Mouse (Mus musculus): Measurements from ENCODE around the gene Skil. TPM values are rescaled to one million over a fixed set of nuclear protein-coding genes. Genes with fewer than 3 reads are reported as not detected.

The Skil gene
- 4.2 and 5.6 TPM in 2 replicates for polyA plus RNA-seq (2015; fragmentation: Nextera tagmentation; extraction: Ambion mirVana)

- H3K27me3 ChIP-seq (ENCODE audit: control insufficient read depth, insufficient read depth, low read depth, low read length), result peaks cover 5% of the 10 kb centered on the region; the same call in 1 of the 2 replicates
- 0% methylated on average over 32 of the region's 109 CpGs for WGBS (ENCODE audit: insufficient replicate concordance)
- H3K4me1 ChIP-seq (ENCODE audit: control insufficient read depth, low read depth, low read length), result peaks cover 25% of the 10 kb centered on the region
- peak within 1 kb of the TSS; percentile 96 for H3K4me2 ChIP-seq (ENCODE audit: low read depth, low read length)
- peak; percentile 92 for ATAC-seq (ENCODE audit: low read depth)
- peak within 1 kb of the TSS; percentile 89 for H3K9ac ChIP-seq (ENCODE audit: low read depth, low read length)
- no peaks in the 10 kb centered on the region; the same call in 1 of the 2 replicates for H3K36me3 ChIP-seq (ENCODE audit: control insufficient read depth, insufficient read depth)
- peak within 1 kb of the TSS; percentile 84 for H3K4me3 ChIP-seq (ENCODE audit: low read depth, low read length)
- peak within 1 kb of the TSS; percentile 97 for H3K27ac ChIP-seq (ENCODE audit: low read length)
- H3K9me3 ChIP-seq (replicated peaks; ENCODE audit: control insufficient read depth, low read length), result no peaks in the 10 kb centered on the region
Observed at GRCm38 (mm10) chr3:31094531-31095178, at the start of gene Skil. TSS of gene Skil (plus strand) at chr3:31095058.

- no peaks in the 10 kb centered on the region for H3K27me3 ChIP-seq (ENCODE audit: control insufficient read depth, insufficient read depth, low read depth, low read length)
- H3K4me1 ChIP-seq (ENCODE audit: control insufficient read depth, low read depth, low read length), result no peaks in the 10 kb centered on the region
- H3K27ac ChIP-seq (ENCODE audit: low read length), result no peak overlapping the region
- H3K36me3 ChIP-seq (ENCODE audit: control insufficient read depth, insufficient read depth), result peaks cover 2% of the 10 kb centered on the region; the same call in 1 of the 2 replicates
- no peak overlapping the region for H3K9ac ChIP-seq (ENCODE audit: low read depth, low read length)
- H3K4me2 ChIP-seq (ENCODE audit: low read depth, low read length), result no peak overlapping the region
- no peak overlapping the region for H3K4me3 ChIP-seq (ENCODE audit: low read depth, low read length)
- 54% methylated on average over 3 of the region's 3 CpGs for WGBS (ENCODE audit: insufficient replicate concordance)
- no peak for ATAC-seq (ENCODE audit: low read depth)
- no peaks in the 10 kb centered on the region for H3K9me3 ChIP-seq (replicated peaks; ENCODE audit: control insufficient read depth, low read length)
Observed at GRCm38 (mm10) chr3:31047263-31047662, 47.6 kb upstream of the Skil start.

- no peaks in the 10 kb centered on the region for H3K4me1 ChIP-seq (ENCODE audit: control insufficient read depth, low read depth, low read length)
- H3K4me2 ChIP-seq (ENCODE audit: low read depth, low read length), result no peak overlapping the region
- H3K9ac ChIP-seq (ENCODE audit: low read depth, low read length), result no peak overlapping the region
- no peak overlapping the region for H3K4me3 ChIP-seq (ENCODE audit: low read depth, low read length)
- H3K27me3 ChIP-seq (ENCODE audit: control insufficient read depth, insufficient read depth, low read depth, low read length), result no peaks in the 10 kb centered on the region
- H3K27ac ChIP-seq (ENCODE audit: low read length), result no peak overlapping the region
- no peak for ATAC-seq (ENCODE audit: low read depth)
- H3K9me3 ChIP-seq (replicated peaks; ENCODE audit: control insufficient read depth, low read length), result no peaks in the 10 kb centered on the region
- H3K36me3 ChIP-seq (ENCODE audit: control insufficient read depth, insufficient read depth), result peaks cover 2% of the 10 kb centered on the region; the same call in 1 of the 2 replicates
- 70% methylated on average over 5 of the region's 5 CpGs for WGBS (ENCODE audit: insufficient replicate concordance)
Observed at GRCm38 (mm10) chr3:31049087-31049486, 45.8 kb upstream of the Skil start.

- no peak for ATAC-seq (ENCODE audit: low read depth)
- H3K4me2 ChIP-seq (ENCODE audit: low read depth, low read length), result no peak overlapping the region
- WGBS (ENCODE audit: insufficient replicate concordance), result 59% methylated on average over 7 of the region's 7 CpGs
Observed at GRCm38 (mm10) chr3:31050375-31050774, 44.5 kb upstream of the Skil start.

GRCm38 (mm10) chr3:31051730-31052129 is 43.1 kb upstream of the Skil start:
- no peak overlapping the region for H3K9ac ChIP-seq (ENCODE audit: low read depth, low read length)
- no peak overlapping the region for H3K27ac ChIP-seq (ENCODE audit: low read length)
- peaks cover 2% of the 10 kb centered on the region; the same call in 1 of the 2 replicates for H3K36me3 ChIP-seq (ENCODE audit: control insufficient read depth, insufficient read depth)
- WGBS (ENCODE audit: insufficient replicate concordance), result 78% methylated on average over 9 of the region's 9 CpGs
- no peak overlapping the region for H3K4me2 ChIP-seq (ENCODE audit: low read depth, low read length)
- H3K27me3 ChIP-seq (ENCODE audit: control insufficient read depth, insufficient read depth, low read depth, low read length), result no peaks in the 10 kb centered on the region
- no peak for ATAC-seq (ENCODE audit: low read depth)
- no peak overlapping the region for H3K4me3 ChIP-seq (ENCODE audit: low read depth, low read length)
- H3K9me3 ChIP-seq (replicated peaks; ENCODE audit: control insufficient read depth, low read length), result no peaks in the 10 kb centered on the region
- no peaks in the 10 kb centered on the region for H3K4me1 ChIP-seq (ENCODE audit: control insufficient read depth, low read depth, low read length)

More at GRCm38 (mm10) chr3:31050375-31050774, 44.5 kb upstream of the Skil start:
- no peaks in the 10 kb centered on the region for H3K4me1 ChIP-seq (ENCODE audit: control insufficient read depth, low read depth, low read length)
- H3K9me3 ChIP-seq (replicated peaks; ENCODE audit: control insufficient read depth, low read length), result no peaks in the 10 kb centered on the region
- no peak overlapping the region for H3K4me3 ChIP-seq (ENCODE audit: low read depth, low read length)
- no peak overlapping the region for H3K27ac ChIP-seq (ENCODE audit: low read length)
- H3K9ac ChIP-seq (ENCODE audit: low read depth, low read length), result no peak overlapping the region
- H3K36me3 ChIP-seq (ENCODE audit: control insufficient read depth, insufficient read depth), result peaks cover 2% of the 10 kb centered on the region; the same call in 1 of the 2 replicates
- H3K27me3 ChIP-seq (ENCODE audit: control insufficient read depth, insufficient read depth, low read depth, low read length), result no peaks in the 10 kb centered on the region

GRCm38 (mm10) chr3:31053191-31053590 is 41.7 kb upstream of the Skil start:
- WGBS (ENCODE audit: insufficient replicate concordance), result 84% methylated on average over 9 of the region's 9 CpGs
- ATAC-seq (ENCODE audit: low read depth), result no peak

GRCm38 (mm10) chr3:31054888-31055287 is 40.0 kb upstream of the Skil start:
- Histone ChIP-seq H3K4me1 (ENCODE audit: control insufficient read depth, low read depth, low read length) (no peaks in the 10 kb centered on the region; the same call in 1 of the 2 replicates), H3K4me3 (ENCODE audit: low read depth, low read length) (no peak overlapping the region), H3K9ac (ENCODE audit: low read depth, low read length) (no peak overlapping the region), H3K27me3 (ENCODE audit: control insufficient read depth, insufficient read depth, low read depth, low read length) (no peaks in the 10 kb centered on the region), H3K4me2 (ENCODE audit: low read depth, low read length) (no peak overlapping the region), H3K9me3 (replicated peaks; ENCODE audit: control insufficient read depth, low read length) (no peaks in the 10 kb centered on the region), H3K36me3 (ENCODE audit: control insufficient read depth, insufficient read depth) (peaks cover 2% of the 10 kb centered on the region; the same call in 1 of the 2 replicates), H3K27ac (ENCODE audit: low read length) (no peak overlapping the region)
- WGBS (ENCODE audit: insufficient replicate concordance), result 77% methylated on average over 8 of the region's 8 CpGs
- ATAC-seq (ENCODE audit: low read depth), result no peak

More at GRCm38 (mm10) chr3:31053191-31053590, 41.7 kb upstream of the Skil start:
- no peak overlapping the region for H3K4me2 ChIP-seq (ENCODE audit: low read depth, low read length)
- H3K36me3 ChIP-seq (ENCODE audit: control insufficient read depth, insufficient read depth), result peaks cover 2% of the 10 kb centered on the region; the same call in 1 of the 2 replicates
- H3K27ac ChIP-seq (ENCODE audit: low read length), result no peak overlapping the region
- no peaks in the 10 kb centered on the region; the same call in 1 of the 2 replicates for H3K4me1 ChIP-seq (ENCODE audit: control insufficient read depth, low read depth, low read length)
- H3K9me3 ChIP-seq (replicated peaks; ENCODE audit: control insufficient read depth, low read length), result no peaks in the 10 kb centered on the region
- H3K4me3 ChIP-seq (ENCODE audit: low read depth, low read length), result no peak overlapping the region
- H3K27me3 ChIP-seq (ENCODE audit: control insufficient read depth, insufficient read depth, low read depth, low read length), result no peaks in the 10 kb centered on the region
- no peak overlapping the region for H3K9ac ChIP-seq (ENCODE audit: low read depth, low read length)

GRCm38 (mm10) chr3:31056047-31056650 is 38.7 kb upstream of the Skil start:
- Histone ChIP-seq H3K9me3 (replicated peaks; ENCODE audit: control insufficient read depth, low read length) (no peaks in the 10 kb centered on the region), H3K4me1 (ENCODE audit: control insufficient read depth, low read depth, low read length) (no peaks in the 10 kb centered on the region; the same call in 1 of the 2 replicates), H3K4me2 (ENCODE audit: low read depth, low read length) (peak overlapping the region; percentile 83), H3K4me3 (ENCODE audit: low read depth, low read length) (peak overlapping the region; percentile 66), H3K36me3 (ENCODE audit: control insufficient read depth, insufficient read depth) (0 out of 2 replicates have a peak, but pooled peaks cover under 1% of the 10 kb centered on the region), H3K27me3 (ENCODE audit: control insufficient read depth, insufficient read depth, low read depth, low read length) (no peaks in the 10 kb centered on the region), H3K27ac (ENCODE audit: low read length) (no peak overlapping the region), H3K9ac (ENCODE audit: low read depth, low read length) (peak overlapping the region; percentile 10; the same call in 1 of the 2 replicates)
- 21% methylated on average over 17 of the region's 17 CpGs for WGBS (ENCODE audit: insufficient replicate concordance)
- ATAC-seq (ENCODE audit: low read depth), result peak; percentile 35
